Mouse (Mus musculus) heart, adult 18-20 months (tissue): ENCODE measurements around the gene Aup1. TPM values are rescaled to one million over a fixed set of nuclear protein-coding genes. Genes with fewer than 3 reads are reported as not detected.

Experiments used
- DNase-seq, 2 experiments: peaks; one replicate each; pipeline ENCODE4 v3.0.0; 2021 to 2022; ENCODE audit warnings: mixed read lengths in 1 of 2
- microRNA-seq, 2 experiments: library from miRNA; unstranded; fragments of <30 nt; microRNA quantifications; one replicate each; pipeline ENCODE4 v1.2.0; 2022
- total RNA-seq, 2 experiments: library from RNA; stranded (reverse); gene quantifications; 2 replicates each; pipeline ENCODE4 v1.2.3; 2021

Gene Aup1
- total RNA-seq, 2 experiments from 2014 or later = 76.3 to 77.2 TPM

GRCm38 (mm10) chr6:83104158-83104557 is 49.8 kb downstream of the Aup1 start:
- no peak for DNase-seq

Small RNA genes lying within 50 kb of the gene (microRNA-seq; reads per million reads assigned to microRNA genes)
- gene Mir3470a (0 reads per million in 2 experiments), gene Mir7040 (0 to 0.27 reads per million in 2 experiments)

Other genes with a start within 250 kb of the Aup1 start
- under 1 TPM; 0.12 to 0.15 TPM for gene Sema4f, start 114.8 kb upstream of the Aup1 start, total RNA-seq
- gene M1ap, start 107.6 kb upstream of the Aup1 start, total RNA-seq = under 1 TPM in 1 of 2 experiments, not detected in 1; 0.36 TPM
- gene Dok1, start 21.1 kb upstream of the Aup1 start, total RNA-seq = 1 to 10 TPM; 2.7 to 4.7 TPM
- gene Loxl3, start 20.3 kb upstream of the Aup1 start, total RNA-seq = 1 to 10 TPM; 1.7 to 2.3 TPM
- gene Htra2, start 752 bp downstream of the Aup1 start, total RNA-seq = 10 to 100 TPM; 31.2 to 32.7 TPM
- under 1 TPM; 0.20 to 0.87 TPM for gene Dqx1, start 3.3 kb downstream of the Aup1 start, total RNA-seq
- not detected for gene Tlx2, start 15.8 kb downstream of the Aup1 start, total RNA-seq
- gene Pcgf1, start 23.3 kb downstream of the Aup1 start, total RNA-seq = 1 to 10 TPM; 7.4 to 9.6 TPM
- gene Lbx2, start 31.8 kb downstream of the Aup1 start, total RNA-seq = 1 to 10 TPM; 1.3 to 1.5 TPM
- gene Ccdc142, start 47.1 kb downstream of the Aup1 start, total RNA-seq = 1 to 10 TPM; 1.3 to 1.5 TPM
- 1 to 10 TPM in 1 of 2 experiments, under 1 TPM in 1; 0.89 to 1.2 TPM for gene Gm42688, start 47.1 kb downstream of the Aup1 start, total RNA-seq
- gene Mrpl53, start 54.5 kb downstream of the Aup1 start, total RNA-seq = 100 to 1,000 TPM; 124 to 135 TPM
- 10 to 100 TPM in 1 of 2 experiments, 1 to 10 TPM in 1; 9.3 to 10.3 TPM for gene Mogs, start 61.0 kb downstream of the Aup1 start, total RNA-seq
- 10 to 100 TPM; 68.8 to 74.6 TPM for gene Wbp1, start 67.0 kb downstream of the Aup1 start, total RNA-seq
- 10 to 100 TPM; 11.9 to 15.7 TPM for gene Ino80b, start 70.9 kb downstream of the Aup1 start, total RNA-seq
- gene Rtkn, start 80.9 kb downstream of the Aup1 start, total RNA-seq = 1 to 10 TPM; 3.5 to 5.9 TPM
- 1 to 10 TPM; 1.6 to 1.8 TPM for gene Wdr54, start 101.9 kb downstream of the Aup1 start, total RNA-seq
- under 1 TPM; 0.12 to 0.18 TPM for gene 1700003E16Rik, start 101.9 kb downstream of the Aup1 start, total RNA-seq
- gene Dctn1, start 111.4 kb downstream of the Aup1 start, total RNA-seq = 100 to 1,000 TPM; 130 to 133 TPM
- gene Slc4a5, start 165.3 kb downstream of the Aup1 start, total RNA-seq = under 1 TPM in 1 of 2 experiments, not detected in 1; 0.08 TPM